In genomic region chr16:33965878-33966537, GRCm38 (mm10) we compare ENCODE assay signal across 8 mouse cellular contexts. TPM values are rescaled to one million over a fixed set of nuclear protein-coding genes. Genes with fewer than 3 reads are reported as not detected.
DNase-seq lines count a peak whose midpoint lies in the region; ATAC-seq and TF ChIP-seq lines count a peak whose summit lies in the region.

No protein-coding gene starts in this region.

- peaks cover 9% of the 10 kb centered on the region; the same call in 1 of the 2 replicates for H3K36me3 ChIP-seq in forebrain, embryonic 16.5 days (ENCODE audit: control insufficient read depth, insufficient read depth)
- H3K36me3 ChIP-seq in limb, embryonic 15.5 days = peaks cover 22% of the 10 kb centered on the region
- H3K36me3 ChIP-seq in stomach, embryonic 16.5 days (ENCODE audit: control insufficient read depth, insufficient read depth, low read length) = peaks cover 14% of the 10 kb centered on the region; the same call in 1 of the 2 replicates

- TF ChIP-seq CTCF in cerebellum, adult 2 months (IDR thresholded peaks at IDR 0.05; ENCODE audit: borderline replicate concordance, insufficient read depth, low read depth, low read length) = no peak

- peak overlapping the region; percentile 82 for H3K9ac ChIP-seq in forebrain, embryonic 16.5 days (replicated peaks; ENCODE audit: low read depth, low read length)
- H3K9ac ChIP-seq in limb, embryonic 15.5 days = peak overlapping the region; percentile 87
- H3K9ac ChIP-seq in stomach, embryonic 16.5 days (ENCODE audit: low read length) = peak overlapping the region; percentile 93

- H3K9me3 ChIP-seq in forebrain, embryonic 16.5 days (ENCODE audit: control insufficient read depth, low read length) = no peaks in the 10 kb centered on the region
- H3K9me3 ChIP-seq in limb, embryonic 15.5 days = no peaks in the 10 kb centered on the region
- H3K9me3 ChIP-seq in stomach, embryonic 16.5 days (replicated peaks; ENCODE audit: control insufficient read depth, low read length) = no peaks in the 10 kb centered on the region

- peak; percentile 21 for ATAC-seq in forebrain, embryonic 16.5 days
- ATAC-seq in limb, embryonic 15.5 days (ENCODE audit: insufficient number of reproducible peaks, low FRiP score, low TSS enrichment, low read depth) = no peak
- peak; percentile 9; the same call in 1 of the 2 replicates for ATAC-seq in stomach, embryonic 16.5 days (ENCODE audit: insufficient read depth, low FRiP score)

- 0 out of 2 replicates have a peak, but pooled peaks cover 3% of the 10 kb centered on the region for H3K4me1 ChIP-seq in cerebellum, adult 2 months (ENCODE audit: control insufficient read depth, insufficient read depth, low read length)
- H3K4me1 ChIP-seq in forebrain, embryonic 16.5 days (replicated peaks; ENCODE audit: control insufficient read depth, insufficient read depth, low read length) = peaks cover 11% of the 10 kb centered on the region
- H3K4me1 ChIP-seq in limb, embryonic 15.5 days = peaks cover 12% of the 10 kb centered on the region
- peaks cover 24% of the 10 kb centered on the region for H3K4me1 ChIP-seq in stomach, embryonic 16.5 days (ENCODE audit: control insufficient read depth, insufficient read depth, low read length)

- no peaks in the 10 kb centered on the region for H3K27me3 ChIP-seq in cerebellum, adult 2 months (ENCODE audit: control insufficient read depth, insufficient read depth, low read length)
- no peaks in the 10 kb centered on the region for H3K27me3 ChIP-seq in forebrain, embryonic 16.5 days (replicated peaks; ENCODE audit: control insufficient read depth, insufficient read depth, low read length)
- no peaks in the 10 kb centered on the region for H3K27me3 ChIP-seq in limb, embryonic 15.5 days
- no peaks in the 10 kb centered on the region for H3K27me3 ChIP-seq in stomach, embryonic 16.5 days (ENCODE audit: control insufficient read depth, insufficient read depth, low read length)

- TF ChIP-seq POLR2A in cerebellum, adult 2 months (IDR thresholded peaks at IDR 0.05; ENCODE audit: borderline replicate concordance, insufficient read depth, low read length) = no peak

- peak overlapping the region; percentile 97 for H3K4me3 ChIP-seq in cerebellum, adult 2 months (replicated peaks; ENCODE audit: insufficient read depth, low read depth, low read length)
- H3K4me3 ChIP-seq in forebrain, embryonic 16.5 days (replicated peaks; ENCODE audit: low read length) = peak overlapping the region; percentile 77
- H3K4me3 ChIP-seq in limb, embryonic 15.5 days = peak overlapping the region; percentile 85
- peak overlapping the region; percentile 93 for H3K4me3 ChIP-seq in stomach, embryonic 16.5 days (replicated peaks; ENCODE audit: low read length)

- peak in 1 of 2 experiments; percentile 30 for DNase-seq in cerebellum, adult 2 months
- no peak for DNase-seq in cerebellum, adult 8-10 months
- peak; percentile 19 to 22 for DNase-seq in spleen, postnatal 10 days (ENCODE audit: low spot score in 2 of 2)
- DNase-seq in spleen, postnatal 4 days (ENCODE audit: low spot score in 2 of 2) = no peak
- DNase-seq in right cerebral cortex, postnatal 14 days = no peak

- WGBS in cerebellum, adult 2 months = 13% methylated on average over 15 of the region's 15 CpGs
- 15% methylated on average over 15 of the region's 15 CpGs for WGBS in forebrain, embryonic 16.5 days
- WGBS in limb, embryonic 15.5 days = 5% methylated on average over 15 of the region's 15 CpGs
- WGBS in stomach, embryonic 16.5 days = 5% methylated on average over 15 of the region's 15 CpGs

- peak overlapping the region; percentile 88 for H3K4me2 ChIP-seq in forebrain, embryonic 16.5 days (ENCODE audit: low read length)
- peak overlapping the region; percentile 79 for H3K4me2 ChIP-seq in limb, embryonic 15.5 days
- H3K4me2 ChIP-seq in stomach, embryonic 16.5 days (ENCODE audit: low read depth, low read length) = peak overlapping the region; percentile 74

- no peak overlapping the region for H3K27ac ChIP-seq in cerebellum, adult 2 months (ENCODE audit: insufficient read depth, low read length)
- H3K27ac ChIP-seq in forebrain, embryonic 16.5 days (ENCODE audit: low read length) = no peak overlapping the region
- peak overlapping the region; percentile 77; the same call in 1 of the 2 replicates for H3K27ac ChIP-seq in limb, embryonic 15.5 days
- H3K27ac ChIP-seq in stomach, embryonic 16.5 days (ENCODE audit: low read length) = peak overlapping the region; percentile 79

RNA-seq across cellular contexts. Expression of gene Umps, which starts 0.8 kb away (rescaled TPM):
- polyA plus RNA-seq in cerebellum, adult 2 months (2012; rRNA removed) = 12.5 and 12.7 TPM in 2 replicates
- polyA plus RNA-seq in forebrain, embryonic 16.5 days (2015; fragmentation: Nextera tagmentation; extraction: Ambion mirVana) = 30.9 and 32.6 TPM in 2 replicates
- 43.7 and 43.9 TPM in 2 replicates for polyA plus RNA-seq in limb, embryonic 15.5 days (2015; fragmentation: Nextera tagmentation; extraction: Ambion mirVana)
- 53.5 and 54.5 TPM in 2 replicates for polyA plus RNA-seq in stomach, embryonic 16.5 days (2015; fragmentation: Nextera tagmentation; extraction: Ambion mirVana)

Comparison
In these comparisons a context has a peak if more than half of its experiments do, and no peak if none do; other contexts are left out.
1. DNase-seq: peak in spleen, postnatal 10 days (2 of 2); none in cerebellum, adult 8-10 months (single experiment), spleen, postnatal 4 days (0 of 2) and right cerebral cortex, postnatal 14 days (single experiment).
2. H3K27ac ChIP-seq: peak in limb, embryonic 15.5 days (single experiment) and stomach, embryonic 16.5 days (single experiment); none in cerebellum, adult 2 months (single experiment) and forebrain, embryonic 16.5 days (single experiment).
3. Peak in every context shown above with its lines, with median percentiles within 50 percentile points of each other: H3K4me3 ChIP-seq, H3K4me2 ChIP-seq and H3K9ac ChIP-seq.